Mouse (Mus musculus) cerebellum, adult 2 months (tissue): ENCODE measurements around the gene Gm10428.
A peak's percentile ranks its signal among the peaks of the same experiment; 100 is the strongest.

ENCODE experiments used
- CTCF ChIP-seq: fragments of 200-500 bp; IDR thresholded peaks from 2 replicates; pipeline ENCODE4 v1.5.1; 2011; ENCODE audit warnings: low read depth, mild to moderate bottlenecking, control low read depth, low read length, moderate library complexity, borderline replicate concordance; ENCODE audit not compliant: insufficient read depth
- POLR2A ChIP-seq: fragments of 200-500 bp; IDR thresholded peaks from 2 replicates; pipeline ENCODE4 v1.6.1; 2011; ENCODE audit warnings: low read length, control low read depth, borderline replicate concordance; ENCODE audit not compliant: insufficient read depth

DNA sequence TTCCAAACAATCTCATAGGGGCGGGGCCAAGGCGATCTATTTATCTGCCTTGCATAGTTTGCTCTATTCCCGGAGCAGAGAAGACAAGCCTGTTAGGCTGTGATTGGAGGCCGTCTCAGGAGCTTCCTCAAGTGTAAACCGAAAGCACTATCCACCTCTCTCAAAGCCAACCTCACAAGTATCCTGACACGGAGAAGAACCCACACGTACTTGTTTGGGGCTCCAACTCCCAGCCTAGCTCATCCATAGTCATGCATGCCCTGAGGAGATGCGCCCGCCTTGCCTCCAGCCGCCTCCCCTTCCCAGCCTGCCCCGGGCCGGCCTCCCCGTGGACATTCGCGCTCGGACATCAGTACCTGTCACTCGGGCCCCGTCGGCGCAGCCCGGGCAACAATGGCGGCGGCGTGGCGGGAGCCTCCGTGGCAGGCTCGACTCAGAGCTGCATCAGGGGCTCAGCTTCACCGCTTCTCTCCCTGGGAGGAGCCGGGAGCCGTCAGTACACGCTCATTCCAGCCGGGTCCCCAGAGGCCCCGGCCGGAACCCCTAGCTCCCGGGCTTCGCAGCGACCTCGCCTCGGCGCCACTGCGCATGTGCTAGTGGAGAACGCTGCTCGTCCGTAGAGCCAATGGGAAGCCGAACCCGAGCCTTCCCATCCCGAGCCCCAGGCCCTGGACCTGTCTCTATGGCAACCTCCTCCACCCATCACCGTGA, 21.4 kb upstream of the Gm10428 start, which contains the start of gene Zfp287:
- peak; percentile 84; the same call in 1 of the 2 replicates for TF ChIP-seq POLR2A
- TF ChIP-seq CTCF = no peak
